Mouse (Mus musculus) spleen, adult 2 months (tissue): ENCODE measurements around the gene Cenpx.
"Not testable (repeated sequence)": the region's sequence is repeated elsewhere in the genome, so short reads cannot be mapped to it uniquely, and the experiment has no call there.

Source experiments
- CTCF ChIP-seq: fragments of 200-500 bp; IDR thresholded peaks from 2 replicates; pipeline ENCODE4 v1.5.1; 2011; ENCODE audit warnings: mild to moderate bottlenecking, inconsistent platforms; ENCODE audit not compliant: insufficient read depth, insufficient read length, insufficient replicate concordance; ENCODE audit errors: extremely low read depth
- POLR2A ChIP-seq: fragments of 200-500 bp; IDR thresholded peaks from 2 replicates; pipeline ENCODE4 v1.6.1; 2011; ENCODE audit warnings: low read depth, low read length, inconsistent platforms

- TF ChIP-seq POLR2A, CTCF: not testable (repeated sequence)
Observed at GRCm38 (mm10) chr11:120729432-120730050, 16.0 kb upstream of the Cenpx start.
